Mouse (Mus musculus) thymus, adult 2 months (tissue): ENCODE data around the gene Zdhhc13.

Source experiments
- CTCF ChIP-seq: fragments of 200-500 bp; IDR thresholded peaks from 2 replicates; pipeline ENCODE4 v1.5.1; 2012; ENCODE audit warnings: mild to moderate bottlenecking, control low read depth, low read length, moderate library complexity, borderline replicate concordance; ENCODE audit not compliant: control insufficient read depth, poor library complexity, insufficient read depth; ENCODE audit errors: extremely low read depth
- POLR2A ChIP-seq: fragments of 200-500 bp; IDR thresholded peaks from 2 replicates; pipeline ENCODE4 v1.6.1; 2012; ENCODE audit warnings: mild to moderate bottlenecking, low read length, control low read depth, moderate library complexity; ENCODE audit not compliant: control insufficient read depth, poor library complexity, insufficient read depth; ENCODE audit errors: extremely low read depth

DNA sequence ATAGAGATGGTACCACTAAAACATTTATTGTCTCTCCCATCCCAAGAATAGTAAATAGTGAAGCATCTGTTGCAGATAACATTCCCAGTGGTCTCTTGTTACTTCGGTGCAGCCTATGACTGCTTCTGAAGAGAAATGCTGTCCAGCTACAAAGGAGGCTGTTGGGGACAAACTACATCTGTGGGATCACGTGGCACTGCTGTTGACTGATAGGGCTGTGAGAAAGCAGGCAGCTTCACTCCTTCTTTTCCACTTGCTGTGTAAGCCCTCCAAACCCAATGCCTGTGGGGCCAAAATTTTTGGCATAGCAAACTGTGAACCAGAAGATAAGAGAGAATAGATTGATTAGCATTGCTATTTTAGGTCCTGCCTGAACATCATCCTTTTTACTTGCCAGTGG, 41.6 kb downstream of the Zdhhc13 start:
- TF ChIP-seq POLR2A (no peak), CTCF (no peak)
